Mouse (Mus musculus) heart, postnatal 0 days (tissue): ENCODE data around the gene Ikzf2. TPM values are rescaled to one million over a fixed set of nuclear protein-coding genes. Genes with fewer than 3 reads are reported as not detected.

Experiments used
- ATAC-seq: fragments of 200-750 bp; cut with Nextera tagmentation; 2 replicates; pipeline ENCODE4 v1.8.0; 2017; ENCODE audit warnings: low read depth, moderate number of reproducible peaks, moderate library complexity; ENCODE audit not compliant: insufficient read depth
- DNase-seq: peaks from one replicate; pipeline ENCODE4 v3.0.0-alpha.2; 2016; ENCODE audit warnings: low spot score
- H3K27ac ChIP-seq: fragments of 300-500 bp; sonication (generic); 2 replicates; pipeline ENCODE4 v1.5.1; 2014; ENCODE audit warnings: low read depth, mild to moderate bottlenecking
- H3K27me3 ChIP-seq: fragments of 300-500 bp; sonication (generic); 2 replicates; pipeline ENCODE4 v1.6.1; 2014; ENCODE audit warnings: low read length, mixed read lengths; ENCODE audit not compliant: control insufficient read depth, insufficient read depth
- H3K36me3 ChIP-seq: fragments of 300-500 bp; sonication (generic); replicated peaks from 2 replicates; pipeline ENCODE4 v1.6.1; 2014; ENCODE audit warnings: low read length, mixed read lengths; ENCODE audit not compliant: control insufficient read depth, insufficient read depth
- H3K4me1 ChIP-seq: fragments of 300-500 bp; sonication (generic); 2 replicates; pipeline ENCODE4 v1.6.1; 2014; ENCODE audit warnings: antibody characterized with exemption; ENCODE audit not compliant: control insufficient read depth, insufficient read depth
- H3K4me2 ChIP-seq: fragments of 300-500 bp; sonication (generic); 2 replicates; pipeline ENCODE4 v1.6.1; 2014; ENCODE audit warnings: low read depth, mild to moderate bottlenecking, low read length, moderate library complexity
- H3K4me3 ChIP-seq: fragments of 300-500 bp; sonication (generic); 2 replicates; pipeline ENCODE4 v1.5.1; 2014; ENCODE audit warnings: low read depth, low read length
- H3K9ac ChIP-seq: fragments of 300-500 bp; sonication (generic); replicated peaks from 2 replicates; pipeline ENCODE4 v1.6.1; 2014; ENCODE audit warnings: low read depth, low read length, mixed read lengths
- H3K9me3 ChIP-seq: fragments of 300-500 bp; sonication (generic); replicated peaks from 2 replicates; pipeline ENCODE4 v1.6.1; 2016; ENCODE audit warnings: low read length; ENCODE audit not compliant: control insufficient read depth
- CTCF ChIP-seq: IDR thresholded peaks from 2 replicates; pipeline ENCODE4 v1.5.1; 2016; ENCODE audit warnings: antibody characterized with exemption, control low read depth, low read depth
- EP300 ChIP-seq: IDR thresholded peaks from 2 replicates; pipeline ENCODE4 v1.6.1; 2016; ENCODE audit warnings: antibody characterized with exemption, low read depth
- WGBS: fragments of 180-500 bp; shearing (Covaris S2); extraction: QIAGEN DNeasy Blood & Tissue Kit; methylation state at CpG from one replicate; pipeline ENCODE4 v1.1.7; 2014; 5-methylcytosine and 5-hydroxymethylcytosine counted together
- polyA plus RNA-seq: library from polyadenylated mRNA; unstranded; fragments of >200 nt; fragmentation: Nextera tagmentation; extraction: Ambion mirVana; gene quantifications from 2 replicates; pipeline ENCODE4 v1.2.1, GENCODE M21; 2015
- total RNA-seq: library from RNA; depleted of rRNA; stranded (reverse); fragments of >200 nt; gene quantifications from 2 replicates; pipeline ENCODE4 v1.2.3, GENCODE M21; 2014; ENCODE audit warnings: low replicate concordance

The Ikzf2 gene
- total and polyA plus RNA-seq, 2 experiments from 2014 or later = 1.7 to 4.7 TPM

DNA sequence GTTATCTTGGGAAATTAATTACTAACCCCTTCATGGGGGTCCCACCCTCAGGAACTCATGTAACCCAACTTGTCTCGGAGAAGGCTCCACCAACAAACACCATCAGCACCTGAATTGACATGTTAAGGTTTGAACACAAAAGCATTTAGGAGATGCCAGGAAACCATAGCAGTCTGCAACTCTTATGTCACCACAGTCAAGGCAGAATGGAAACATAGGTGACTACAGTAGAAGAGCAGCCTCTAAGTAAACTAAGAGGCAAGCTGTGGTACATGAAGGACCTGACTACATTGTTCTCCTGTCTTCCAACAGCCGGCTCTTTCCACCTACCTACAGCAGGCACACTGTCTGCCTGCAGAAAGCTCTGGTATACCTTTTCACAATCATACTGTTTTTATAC is 33.6 kb downstream of the Ikzf2 start:
- ATAC-seq (no peak), DNase-seq (no peak)
- Histone ChIP-seq H3K36me3 (no peaks in the 10 kb centered on the region), H3K4me3 (no peak overlapping the region), H3K9me3 (no peaks in the 10 kb centered on the region), H3K27ac (no peak overlapping the region), H3K4me2 (no peak overlapping the region), H3K27me3 (no peaks in the 10 kb centered on the region), H3K9ac (no peak overlapping the region), H3K4me1 (no peaks in the 10 kb centered on the region)
- TF ChIP-seq EP300 = no peak
- no peak for TF ChIP-seq CTCF
- 67% methylated on average over 2 of the region's 2 CpGs for WGBS

DNA sequence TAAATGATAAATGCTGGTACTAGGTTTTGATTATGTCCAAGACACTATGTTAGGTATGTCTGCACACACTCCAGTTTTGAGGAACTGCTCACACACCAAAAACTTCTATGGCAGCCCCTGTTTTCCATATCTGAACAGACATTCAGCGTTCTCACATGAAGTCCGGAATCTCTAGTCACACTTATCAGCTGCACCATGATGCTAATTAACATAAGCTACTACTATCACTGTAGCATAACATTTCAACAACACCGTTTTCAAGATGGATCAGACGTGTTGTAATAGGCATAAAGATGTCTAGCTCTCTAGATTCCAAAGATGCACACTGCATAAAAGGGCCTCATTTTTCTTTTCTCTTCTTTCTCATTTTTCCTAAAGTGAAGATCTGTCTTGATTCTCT is 43.9 kb downstream of the Ikzf2 start:
- H3K4me1 ChIP-seq = no peaks in the 10 kb centered on the region
- H3K27me3 ChIP-seq = no peaks in the 10 kb centered on the region
- TF ChIP-seq EP300 = no peak
- TF ChIP-seq CTCF = no peak
- ATAC-seq (no peak), DNase-seq (no peak)
- H3K27ac ChIP-seq = no peak overlapping the region
- no peaks in the 10 kb centered on the region for H3K9me3 ChIP-seq
- no peak overlapping the region for H3K4me2 ChIP-seq
- H3K9ac ChIP-seq = no peak overlapping the region
- H3K36me3 ChIP-seq = no peaks in the 10 kb centered on the region
- WGBS = 69% methylated on average over 4 of the region's 4 CpGs
- no peak overlapping the region for H3K4me3 ChIP-seq

DNA sequence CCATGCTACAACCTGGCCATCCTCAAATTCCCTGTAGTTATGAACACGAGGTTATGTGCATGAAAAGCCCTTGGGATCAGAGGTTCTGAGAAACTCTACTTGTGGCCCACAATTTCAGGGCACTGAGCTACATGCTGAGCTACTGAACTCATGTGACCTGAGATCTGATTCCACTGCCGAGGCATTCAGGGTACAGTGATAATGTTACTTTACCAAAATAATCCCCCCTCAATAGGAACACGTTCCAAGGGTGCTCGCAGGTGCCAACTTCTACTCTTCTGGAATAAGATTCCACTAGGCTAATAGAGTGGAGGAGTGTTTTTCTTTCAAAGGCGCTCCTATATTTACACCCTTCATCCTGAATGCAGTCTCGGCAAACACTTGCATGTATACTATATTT is 45.1 kb downstream of the Ikzf2 start:
- Histone ChIP-seq H3K9me3 (no peaks in the 10 kb centered on the region), H3K4me3 (no peak overlapping the region), H3K4me1 (no peaks in the 10 kb centered on the region), H3K9ac (no peak overlapping the region), H3K36me3 (no peaks in the 10 kb centered on the region), H3K4me2 (no peak overlapping the region), H3K27ac (no peak overlapping the region), H3K27me3 (no peaks in the 10 kb centered on the region)
- no peak for DNase-seq
- no peak for TF ChIP-seq CTCF
- TF ChIP-seq EP300 = no peak
- ATAC-seq = no peak
- WGBS = 55% methylated on average over 6 of the region's 6 CpGs

DNA sequence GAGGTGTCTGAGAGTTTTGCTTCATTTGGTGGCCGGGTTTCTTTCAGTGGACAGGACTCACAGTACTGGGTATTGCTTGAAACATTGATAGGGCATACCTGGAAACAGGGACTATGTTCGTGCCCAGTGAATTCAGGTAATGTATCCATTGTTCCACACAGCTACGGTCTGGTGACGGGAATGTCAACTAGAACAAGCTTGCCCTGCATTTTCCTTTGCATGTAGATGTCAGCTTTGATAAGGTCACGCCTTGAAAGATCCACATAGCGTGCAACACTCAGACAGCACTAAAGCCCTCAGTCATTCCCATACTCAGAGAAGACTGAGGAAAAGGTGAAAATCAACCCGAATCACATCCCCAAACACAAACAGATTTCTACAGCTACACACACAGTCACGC is 48.7 kb downstream of the Ikzf2 start:
- TF ChIP-seq EP300 (no peak), CTCF (no peak)
- H3K9ac ChIP-seq = no peak overlapping the region
- no peaks in the 10 kb centered on the region for H3K36me3 ChIP-seq
- no peak overlapping the region for H3K27ac ChIP-seq
- DNase-seq (no peak), ATAC-seq (no peak)
- no peak overlapping the region for H3K4me3 ChIP-seq
- H3K4me1 ChIP-seq = no peaks in the 10 kb centered on the region
- H3K9me3 ChIP-seq = no peaks in the 10 kb centered on the region
- H3K4me2 ChIP-seq = no peak overlapping the region
- no peaks in the 10 kb centered on the region for H3K27me3 ChIP-seq
- 73% methylated on average over 8 of the region's 8 CpGs for WGBS

DNA sequence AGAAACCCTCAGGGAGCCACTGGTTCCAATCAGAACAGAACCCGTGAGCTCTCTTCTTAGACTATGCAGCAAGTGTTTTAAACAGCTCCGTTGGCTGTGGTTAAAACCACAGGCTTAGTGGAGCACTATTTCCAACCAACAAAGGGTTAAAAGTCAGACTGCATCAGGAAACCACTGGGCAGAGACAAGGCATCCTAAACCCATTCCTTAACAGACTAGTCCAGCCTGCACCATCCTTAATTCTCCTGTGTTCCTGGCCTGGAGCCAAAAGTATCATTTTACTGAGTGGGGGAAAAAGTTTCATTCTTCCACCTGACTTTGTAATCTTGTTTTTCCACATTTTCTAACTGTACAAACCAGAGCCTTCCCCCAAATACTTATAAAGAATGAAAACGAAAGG is 49.1 kb downstream of the Ikzf2 start:
- Histone ChIP-seq H3K36me3 (no peaks in the 10 kb centered on the region), H3K9ac (no peak overlapping the region), H3K27ac (no peak overlapping the region), H3K4me3 (no peak overlapping the region), H3K4me2 (no peak overlapping the region), H3K9me3 (no peaks in the 10 kb centered on the region), H3K27me3 (no peaks in the 10 kb centered on the region), H3K4me1 (no peaks in the 10 kb centered on the region)
- ATAC-seq (no peak), DNase-seq (no peak)
- no peak for TF ChIP-seq CTCF
- TF ChIP-seq EP300 = no peak
- WGBS = 60% methylated on average over 3 of the region's 3 CpGs

DNA sequence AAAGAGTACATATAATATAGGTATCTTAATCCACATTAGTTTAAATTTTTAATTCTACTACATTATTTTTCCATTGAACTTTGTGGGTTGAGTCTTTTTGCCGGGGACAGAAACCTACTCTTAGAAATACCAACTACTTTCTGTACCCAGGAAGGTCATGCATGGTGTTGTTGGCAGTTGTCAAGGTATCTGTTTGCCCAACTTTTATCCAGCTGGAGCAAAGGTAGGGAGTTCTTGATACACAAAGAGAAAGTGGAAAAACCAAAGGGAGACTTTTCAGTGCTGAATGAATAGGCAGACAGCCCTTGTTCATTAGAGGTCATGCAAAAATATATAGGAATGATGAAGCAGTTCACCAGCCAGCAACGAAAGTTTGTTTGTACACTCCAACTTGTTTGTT is 52.8 kb downstream of the Ikzf2 start:
- Histone ChIP-seq H3K27ac (no peak overlapping the region), H3K9ac (no peak overlapping the region), H3K4me2 (no peak overlapping the region), H3K36me3 (no peaks in the 10 kb centered on the region), H3K9me3 (no peaks in the 10 kb centered on the region), H3K27me3 (no peaks in the 10 kb centered on the region), H3K4me1 (no peaks in the 10 kb centered on the region), H3K4me3 (no peak overlapping the region)
- 88% methylated on average over 2 of the region's 2 CpGs for WGBS
- ATAC-seq (no peak), DNase-seq (no peak)
- TF ChIP-seq CTCF (no peak), EP300 (no peak)
